Mouse (Mus musculus) liver, adult 2 months (tissue): ENCODE data around the gene Smcp.

Experiments used
- CTCF ChIP-seq: fragments of 200-500 bp; IDR thresholded peaks from 2 replicates; pipeline ENCODE4 v1.5.1; 2011; ENCODE audit warnings: low read depth, low read length, control low read depth
- POLR2A ChIP-seq: fragments of 200-500 bp; IDR thresholded peaks from 2 replicates; pipeline ENCODE4 v1.6.1; 2011; ENCODE audit warnings: low read length, control low read depth; ENCODE audit not compliant: insufficient read depth; ENCODE audit errors: extremely low read depth

DNA sequence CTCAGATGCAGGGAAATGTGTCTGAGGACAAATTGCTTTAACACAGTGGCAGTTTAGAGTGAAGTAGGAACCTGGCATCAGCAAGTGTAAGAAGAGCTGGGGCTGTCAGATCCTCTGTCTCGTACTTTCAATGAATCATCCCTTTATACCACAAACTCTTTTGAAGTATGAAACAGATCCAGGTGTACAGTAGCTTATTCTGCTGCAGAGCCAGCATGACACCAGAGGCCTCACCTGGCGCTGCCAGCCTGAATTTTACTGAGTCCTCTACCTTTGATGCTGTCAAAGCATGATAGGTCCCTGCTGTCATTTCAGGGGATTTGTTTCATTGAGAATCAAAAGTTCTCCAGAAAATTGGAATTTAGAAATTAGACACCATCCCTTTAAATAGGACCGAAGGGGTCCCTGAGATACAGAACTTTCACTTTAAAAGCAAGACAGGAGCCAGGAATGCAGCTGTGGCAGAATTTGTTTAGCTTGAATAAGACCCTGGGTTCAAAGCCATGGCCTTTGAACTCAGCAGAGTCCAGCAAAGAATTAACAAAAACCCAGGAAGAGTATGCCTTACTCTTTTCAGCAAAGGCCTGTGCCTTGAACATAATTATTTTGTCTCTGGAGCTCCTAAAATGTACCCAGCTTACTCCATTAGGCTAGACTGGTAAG is 5.5 kb downstream of the Smcp start:
- TF ChIP-seq POLR2A (no peak), CTCF (no peak)
